Mouse (Mus musculus) heart, embryonic 13.5 days (tissue): Measurements from ENCODE around the gene Cdyl. TPM values are rescaled to one million over a fixed set of nuclear protein-coding genes. Genes with fewer than 3 reads are reported as not detected.

Experiments
- ATAC-seq: fragments of 200-750 bp; cut with Nextera tagmentation; 2 replicates; pipeline ENCODE4 v1.8.0; 2017; ENCODE audit warnings: moderate TSS enrichment; ENCODE audit not compliant: insufficient number of reproducible peaks, low FRiP score, low TSS enrichment; ENCODE audit errors: extremely low read depth
- H3K27ac ChIP-seq: fragments of 300-500 bp; sonication (generic); replicated peaks from 2 replicates; pipeline ENCODE4 v1.5.1; 2015; ENCODE audit warnings: moderate library complexity, mild to moderate bottlenecking, inconsistent platforms
- H3K27me3 ChIP-seq: fragments of 300-500 bp; sonication (generic); replicated peaks from 2 replicates; pipeline ENCODE4 v1.6.1; 2015; ENCODE audit warnings: mild to moderate bottlenecking, inconsistent platforms
- H3K36me3 ChIP-seq: fragments of 300-500 bp; sonication (generic); 2 replicates; pipeline ENCODE4 v1.6.1; 2015; ENCODE audit warnings: mild to moderate bottlenecking, inconsistent platforms
- H3K4me1 ChIP-seq: fragments of 300-500 bp; sonication (generic); 2 replicates; pipeline ENCODE4 v1.6.1; 2015; ENCODE audit warnings: inconsistent platforms
- H3K4me2 ChIP-seq: fragments of 300-500 bp; sonication (generic); 2 replicates; pipeline ENCODE4 v1.6.1; 2015; ENCODE audit warnings: inconsistent platforms, mild to moderate bottlenecking, moderate library complexity
- H3K4me3 ChIP-seq: fragments of 300-500 bp; sonication (generic); 2 replicates; pipeline ENCODE4 v1.5.1; 2015; ENCODE audit warnings: moderate library complexity, mild to moderate bottlenecking, inconsistent platforms
- H3K9ac ChIP-seq: fragments of 300-500 bp; sonication (generic); 2 replicates; pipeline ENCODE4 v1.6.1; 2015; ENCODE audit warnings: inconsistent platforms, mild to moderate bottlenecking, moderate library complexity
- H3K9me3 ChIP-seq: fragments of 300-500 bp; sonication (generic); 2 replicates; pipeline ENCODE4 v1.6.1; 2016; ENCODE audit warnings: inconsistent platforms
- WGBS: fragments of 180-500 bp; shearing (Covaris S2); methylation state at CpG from one replicate; pipeline ENCODE4 v1.1.7; 2015; ENCODE audit warnings: mixed read lengths; 5-methylcytosine and 5-hydroxymethylcytosine counted together
- polyA plus RNA-seq: library from polyadenylated mRNA; unstranded; fragments of >200 nt; fragmentation: Nextera tagmentation; extraction: Ambion mirVana; gene quantifications from 2 replicates; pipeline ENCODE4 v1.2.1, GENCODE M21; 2015

The Cdyl gene
- 10.2 and 11.2 TPM in 2 replicates for polyA plus RNA-seq

DNA sequence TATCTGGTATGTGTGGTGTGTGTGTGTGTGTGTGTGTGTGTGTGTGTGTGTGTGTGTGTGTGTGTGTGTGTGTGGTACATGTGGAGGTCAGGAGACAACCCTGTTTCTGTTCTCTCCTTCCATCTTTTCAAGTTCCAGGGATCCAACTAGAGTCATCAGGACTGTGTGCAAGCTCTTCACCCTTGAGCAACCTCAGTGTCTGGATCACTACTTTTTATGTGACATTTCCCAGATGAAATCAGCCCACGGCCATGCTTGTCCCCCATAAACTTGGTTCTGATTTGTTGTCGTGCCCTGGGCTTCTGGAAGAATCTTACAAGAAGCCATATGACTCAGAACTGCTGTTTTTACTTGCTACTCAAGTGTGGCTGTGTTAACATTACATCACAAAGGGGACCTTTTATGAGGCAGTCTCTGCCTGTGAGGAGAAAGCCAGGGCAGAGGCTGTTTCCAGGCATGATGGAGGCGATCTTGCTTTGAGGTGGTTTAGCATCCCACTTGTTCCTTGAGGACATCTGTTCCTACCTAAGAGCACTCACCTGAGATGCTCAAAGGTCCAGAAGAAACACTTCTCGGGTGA lies at the start of gene Cdyl:
Gene Cdyl (plus strand): TSS at position 428 of the 580 bp plus-strand sequence.
- Histone ChIP-seq H3K4me1 (no peaks in the 10 kb centered on the region), H3K9ac (no peak within 1 kb of the TSS), H3K4me3 (no peak within 1 kb of the TSS), H3K9me3 (no peaks in the 10 kb centered on the region), H3K27me3 (no peaks in the 10 kb centered on the region), H3K4me2 (no peak within 1 kb of the TSS), H3K27ac (no peak within 1 kb of the TSS), H3K36me3 (no peaks in the 10 kb centered on the region)
- WGBS: 73% methylated on average over 4 of the region's 4 CpGs
- no peak for ATAC-seq

GRCm38 (mm10) chr13:35610718-35611117 lies 48.9 kb upstream of the Cdyl start:
- H3K9ac ChIP-seq: no peak overlapping the region
- H3K4me1 ChIP-seq: peaks cover 10% of the 10 kb centered on the region
- H3K36me3 ChIP-seq: no peaks in the 10 kb centered on the region
- no peak overlapping the region for H3K4me2 ChIP-seq
- no peaks in the 10 kb centered on the region for H3K9me3 ChIP-seq
- no peak for ATAC-seq
- no peak overlapping the region for H3K4me3 ChIP-seq
- no peak overlapping the region for H3K27ac ChIP-seq
- no peaks in the 10 kb centered on the region for H3K27me3 ChIP-seq

DNA sequence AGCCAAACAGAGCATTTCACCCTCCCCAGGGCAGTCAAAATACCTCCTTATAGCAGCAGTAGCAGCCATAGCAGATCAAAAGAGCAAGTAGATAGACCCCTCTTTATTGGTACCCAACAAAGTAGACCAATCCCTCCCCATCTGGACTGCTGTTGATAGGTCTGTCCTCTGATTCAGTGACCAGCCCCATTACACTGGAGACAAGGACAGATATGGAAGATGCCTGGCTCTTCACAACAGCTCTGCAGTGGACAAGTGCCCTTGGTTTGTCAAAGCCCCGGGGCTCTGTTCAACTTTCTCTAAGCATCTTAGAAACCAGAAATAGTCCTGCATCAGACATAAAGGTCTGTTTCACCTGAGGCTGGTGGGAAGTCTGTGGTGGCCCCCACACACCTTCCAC lies 47.1 kb upstream of the Cdyl start:
- H3K27ac ChIP-seq: no peak overlapping the region
- ATAC-seq: no peak
- 83% methylated on average over 1 of the region's 1 CpGs for WGBS

DNA sequence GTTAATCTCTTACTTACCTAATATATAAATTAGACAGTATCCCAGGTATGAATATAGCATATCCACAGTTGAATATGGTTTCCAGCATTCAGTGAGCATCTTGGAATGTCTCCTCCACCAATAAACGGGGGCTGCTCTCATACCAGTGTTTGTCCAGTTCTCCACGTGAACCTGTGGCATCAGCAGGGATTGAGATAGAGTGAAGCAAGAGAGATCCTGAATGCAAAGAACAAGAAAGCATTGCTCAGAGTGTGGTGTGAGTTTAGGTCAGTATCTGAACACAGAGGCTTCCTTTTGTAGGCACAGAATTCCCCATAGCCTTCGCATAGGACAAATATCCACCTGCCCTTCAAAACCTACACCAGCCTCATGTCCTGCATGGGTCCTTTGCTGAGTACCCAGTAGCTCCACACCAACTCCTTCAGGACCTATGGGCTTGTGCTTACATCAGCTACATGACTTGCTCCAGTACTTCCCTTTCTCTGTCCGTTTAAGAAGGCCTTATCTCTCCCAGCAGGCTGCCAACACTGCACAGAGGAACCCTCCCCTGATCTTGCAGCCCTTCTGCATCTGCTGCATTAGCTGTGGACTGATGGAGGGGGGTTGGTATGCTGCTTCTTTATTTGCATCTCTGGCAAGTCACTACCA lies 44.7 kb upstream of the Cdyl start:
- no peak overlapping the region for H3K9ac ChIP-seq
- no peak; the same call in 1 of the 2 replicates for ATAC-seq
- no peak overlapping the region for H3K4me3 ChIP-seq
- H3K9me3 ChIP-seq: no peaks in the 10 kb centered on the region
- no peak overlapping the region for H3K4me2 ChIP-seq
- H3K36me3 ChIP-seq: no peaks in the 10 kb centered on the region
- no peak overlapping the region for H3K27ac ChIP-seq
- 56% methylated on average over 4 of the region's 4 CpGs for WGBS
- H3K4me1 ChIP-seq: peaks cover 13% of the 10 kb centered on the region
- H3K27me3 ChIP-seq: no peaks in the 10 kb centered on the region

More for the DNA sequence above, 47.1 kb upstream of the Cdyl start:
- Histone ChIP-seq H3K9me3 (no peaks in the 10 kb centered on the region), H3K4me2 (no peak overlapping the region), H3K27me3 (no peaks in the 10 kb centered on the region), H3K4me3 (no peak overlapping the region), H3K36me3 (no peaks in the 10 kb centered on the region), H3K4me1 (peaks cover 10% of the 10 kb centered on the region), H3K9ac (no peak overlapping the region)

- ATAC-seq: no peak
- 38% methylated on average over 4 of the region's 4 CpGs for WGBS
Observed at GRCm38 (mm10) chr13:35616524-35617099, 43.0 kb upstream of the Cdyl start.

GRCm38 (mm10) chr13:35619356-35619755 lies 40.3 kb upstream of the Cdyl start:
- Histone ChIP-seq H3K36me3 (no peaks in the 10 kb centered on the region), H3K4me2 (no peak overlapping the region), H3K4me1 (peaks cover 13% of the 10 kb centered on the region), H3K9me3 (no peaks in the 10 kb centered on the region), H3K9ac (no peak overlapping the region), H3K4me3 (no peak overlapping the region), H3K27me3 (no peaks in the 10 kb centered on the region), H3K27ac (no peak overlapping the region)
- 70% methylated on average over 2 of the region's 2 CpGs for WGBS
- no peak for ATAC-seq

More at GRCm38 (mm10) chr13:35616524-35617099, 43.0 kb upstream of the Cdyl start:
- H3K27me3 ChIP-seq: no peaks in the 10 kb centered on the region
- peaks cover 13% of the 10 kb centered on the region for H3K4me1 ChIP-seq
- no peak overlapping the region for H3K4me3 ChIP-seq
- no peaks in the 10 kb centered on the region for H3K9me3 ChIP-seq
- no peak overlapping the region for H3K4me2 ChIP-seq
- no peak overlapping the region for H3K9ac ChIP-seq
- no peak overlapping the region for H3K27ac ChIP-seq
- no peaks in the 10 kb centered on the region for H3K36me3 ChIP-seq

- Histone ChIP-seq H3K9me3 (no peaks in the 10 kb centered on the region), H3K4me2 (no peak overlapping the region), H3K27ac (no peak overlapping the region), H3K4me3 (no peak overlapping the region), H3K9ac (no peak overlapping the region), H3K27me3 (no peaks in the 10 kb centered on the region), H3K36me3 (no peaks in the 10 kb centered on the region), H3K4me1 (peaks cover 3% of the 10 kb centered on the region; the same call in 1 of the 2 replicates)
- 73% methylated on average over 1 of the region's 1 CpGs for WGBS
- ATAC-seq: no peak
Observed at GRCm38 (mm10) chr13:35620756-35621155, 38.9 kb upstream of the Cdyl start.

DNA sequence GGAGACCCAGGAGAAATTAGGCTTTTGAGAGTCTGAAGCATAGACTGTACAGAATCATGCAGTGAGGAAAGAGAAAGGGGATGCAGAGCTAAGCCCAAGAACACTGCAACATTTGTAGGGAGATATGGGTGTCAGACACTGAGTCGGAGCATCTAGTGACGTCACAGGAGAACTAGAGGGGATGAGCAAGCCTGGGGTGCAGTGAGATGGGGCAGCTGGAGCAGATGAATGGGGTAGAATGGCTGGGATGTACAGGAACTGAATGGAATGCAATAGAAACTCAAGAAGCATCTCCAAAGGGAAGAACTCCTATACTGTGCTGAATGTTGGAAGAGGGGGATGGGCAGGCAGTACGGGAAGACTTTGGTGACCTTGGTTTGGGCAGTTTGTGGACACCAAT lies 34.8 kb upstream of the Cdyl start:
- no peak for ATAC-seq
- WGBS: 74% methylated on average over 3 of the region's 3 CpGs

DNA sequence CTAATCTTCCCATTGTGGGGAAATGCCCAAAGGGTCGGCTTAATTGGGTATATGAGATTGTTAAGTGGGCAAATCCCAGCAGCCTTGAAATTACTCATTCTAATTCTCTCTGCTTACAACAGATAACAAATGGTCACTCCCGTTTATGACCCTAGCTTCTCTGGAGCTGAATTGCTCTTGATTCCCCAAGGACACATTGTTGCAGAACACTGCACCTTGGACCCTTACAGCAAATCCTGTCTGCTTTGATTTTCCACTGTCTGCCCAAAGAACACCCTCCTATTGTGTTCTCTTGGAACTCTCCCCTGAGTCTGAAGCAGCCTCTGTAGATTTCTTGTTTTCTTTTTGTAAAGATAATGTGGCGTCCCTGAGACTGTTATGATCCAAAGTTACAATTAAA lies 34.1 kb upstream of the Cdyl start:
- no peak overlapping the region for H3K4me3 ChIP-seq
- H3K4me1 ChIP-seq: no peaks in the 10 kb centered on the region
- H3K4me2 ChIP-seq: no peak overlapping the region
- no peaks in the 10 kb centered on the region for H3K27me3 ChIP-seq
- no peaks in the 10 kb centered on the region for H3K9me3 ChIP-seq
- no peak for ATAC-seq
- 57% methylated on average over 3 of the region's 3 CpGs for WGBS
- no peak overlapping the region for H3K27ac ChIP-seq
- no peaks in the 10 kb centered on the region for H3K36me3 ChIP-seq
- H3K9ac ChIP-seq: no peak overlapping the region

More for the DNA sequence above, 34.8 kb upstream of the Cdyl start:
- no peak overlapping the region for H3K9ac ChIP-seq
- H3K27me3 ChIP-seq: no peaks in the 10 kb centered on the region
- no peaks in the 10 kb centered on the region for H3K4me1 ChIP-seq
- no peaks in the 10 kb centered on the region for H3K9me3 ChIP-seq
- no peaks in the 10 kb centered on the region for H3K36me3 ChIP-seq
- no peak overlapping the region for H3K4me2 ChIP-seq
- no peak overlapping the region for H3K4me3 ChIP-seq
- H3K27ac ChIP-seq: no peak overlapping the region

GRCm38 (mm10) chr13:35627319-35627718 lies 32.3 kb upstream of the Cdyl start:
- Histone ChIP-seq H3K4me2 (no peak overlapping the region), H3K36me3 (no peaks in the 10 kb centered on the region), H3K4me1 (no peaks in the 10 kb centered on the region), H3K27me3 (no peaks in the 10 kb centered on the region), H3K27ac (no peak overlapping the region), H3K4me3 (no peak overlapping the region), H3K9me3 (no peaks in the 10 kb centered on the region), H3K9ac (no peak overlapping the region)
- WGBS: 80% methylated on average over 1 of the region's 1 CpGs
- no peak for ATAC-seq

DNA sequence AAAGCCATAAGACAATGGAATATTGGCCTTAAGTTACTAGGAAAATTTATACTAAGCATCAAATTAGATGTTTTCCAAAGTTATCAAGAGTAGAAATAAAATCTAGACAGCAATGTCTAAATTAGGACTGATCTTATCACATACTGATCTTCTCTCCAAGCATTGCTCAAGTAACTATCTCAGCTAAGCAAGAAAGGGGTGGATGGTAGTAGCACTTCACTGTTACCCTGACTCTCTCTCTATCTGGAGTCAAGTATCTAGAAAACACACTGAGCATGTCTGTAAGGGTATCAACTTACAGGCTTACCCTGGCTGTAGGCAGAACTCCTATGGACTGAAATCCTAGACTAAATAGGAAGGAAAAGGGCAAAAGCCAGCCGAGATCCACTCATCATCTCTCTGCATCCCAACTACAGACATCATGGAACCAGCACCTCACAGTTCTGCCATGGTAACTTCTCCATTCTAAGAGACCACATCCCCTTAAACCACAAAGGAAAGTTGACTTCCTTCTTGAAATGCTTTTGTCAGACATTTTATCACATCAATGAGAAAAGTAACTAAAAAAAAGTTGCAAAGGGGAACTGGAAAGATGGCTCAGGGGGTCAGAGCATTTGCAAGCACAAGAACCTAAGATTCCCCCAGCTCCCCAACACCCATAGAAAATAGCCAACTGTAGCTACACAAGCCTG lies 12.4 kb upstream of the Cdyl start:
- Histone ChIP-seq H3K27me3 (no peaks in the 10 kb centered on the region), H3K9me3 (0 out of 2 replicates have a peak, but pooled peaks cover 3% of the 10 kb centered on the region), H3K4me1 (no peaks in the 10 kb centered on the region), H3K9ac (no peak overlapping the region), H3K4me2 (no peak overlapping the region), H3K36me3 (no peaks in the 10 kb centered on the region), H3K4me3 (no peak overlapping the region), H3K27ac (no peak overlapping the region)
- ATAC-seq: no peak
- WGBS: 66% methylated on average over 1 of the region's 1 CpGs
